Mouse (Mus musculus) embryonic stem cell, embryonic (primary cell): ENCODE data around the gene Eif4e.

Source experiments
- CTCF ChIA-PET, 4 experiments: fragments of 300-600 bp in 2 of 4; fragments of 350-600 bp in 2 of 4; sonication (Branson Sonifier 250); formaldehyde crosslinking; loops; one replicate each; lab custom pipeline; 2022; ENCODE audit warnings: inconsistent platforms in 2 of 4; lab: Charles Lee
- POLR2A ChIA-PET, 4 experiments: fragments of 300-600 bp in 2 of 4; fragments of 350-600 bp in 2 of 4; sonication (Branson Sonifier 250); formaldehyde crosslinking; loops; one replicate each; lab custom pipeline; 2022; ENCODE audit warnings: antibody characterized with exemption in 4 of 4, inconsistent platforms in 1 of 4; lab: Charles Lee

Eif4e gene

DNA sequence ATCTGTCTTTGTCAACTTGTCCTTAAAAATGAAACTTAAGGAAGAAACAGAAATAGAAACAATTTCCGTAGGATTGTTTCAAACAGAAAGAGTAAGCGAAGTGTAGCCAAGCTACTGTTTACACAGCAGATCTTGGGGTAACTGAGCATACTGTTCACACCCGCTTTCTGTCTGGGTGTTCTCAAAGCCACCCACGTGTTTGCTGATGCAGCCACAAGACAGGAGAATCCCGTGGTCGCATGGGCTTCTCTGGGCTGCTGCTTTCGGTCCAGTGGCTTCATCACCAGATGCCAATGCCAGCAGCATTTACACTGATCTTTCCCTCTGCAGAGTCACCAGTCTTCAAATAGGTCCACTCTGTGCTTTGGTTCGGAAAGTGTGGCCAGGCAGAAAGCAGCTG, 79.2 kb downstream of the Eif4e start:
- ChIA-PET POLR2A (interaction anchor here in 1 of 4 experiments (0.8 kb wide), 1 partner anchor 80 kb away, joined by 3 read pairs; no protein-coding TSS in a partner anchor), CTCF (no interaction called here)

DNA sequence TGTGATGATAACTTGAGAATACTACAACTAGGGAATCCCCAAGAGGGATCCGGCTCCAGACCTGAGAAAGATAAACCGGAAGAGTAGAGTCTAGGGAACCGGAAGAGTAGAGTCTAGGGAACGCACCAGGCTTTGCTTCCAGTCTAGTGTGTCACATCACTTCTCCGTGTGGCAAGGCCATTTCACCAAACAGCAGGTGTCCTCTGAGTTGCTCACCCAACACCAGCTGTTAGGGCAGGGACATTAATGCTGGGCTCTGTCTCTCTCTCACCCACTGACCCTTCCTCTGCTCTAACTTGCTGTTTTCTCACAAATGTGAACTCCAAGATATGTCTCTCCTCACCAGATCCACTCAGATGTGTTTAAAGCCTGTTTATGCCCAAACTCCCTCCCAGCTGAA, 82.7 kb downstream of the Eif4e start:
- ChIA-PET POLR2A (interaction anchor here in 1 of 4 experiments (0.9 kb wide), 1 partner anchor 76 kb away, joined by 4 read pairs; no protein-coding TSS in a partner anchor), CTCF (no interaction called here)
